Mouse (Mus musculus) spleen, postnatal 36 days (tissue): ENCODE data around the gene H3f3a.

Experiments used
- DNase-seq, 2 experiments: peaks; one replicate each; pipeline ENCODE4 v3.0.0; 2022; ENCODE audit warnings: low spot score in 2 of 2, mixed read lengths in 1 of 2

H3f3a gene

GRCm38 (mm10) chr1:180823716-180824115 lies 10.0 kb upstream of the H3f3a start:
- DNase-seq: no peak

- DNase-seq: peak; percentile 58 to 67
These were observed 8.5 kb upstream of the H3f3a start for GRCm38 (mm10) chr1:180822276-180822675.

GRCm38 (mm10) chr1:180821101-180821500 lies 7.4 kb upstream of the H3f3a start:
- no peak for DNase-seq

- DNase-seq: peak; percentile 28 to 59
These were observed 4.3 kb upstream of the H3f3a start for GRCm38 (mm10) chr1:180818000-180818399.

GRCm38 (mm10) chr1:180815371-180816024 lies 1.8 kb upstream of the H3f3a start:
- no peak for DNase-seq

GRCm38 (mm10) chr1:180813409-180813884 lies 296 bp downstream of the H3f3a start:
- DNase-seq: peak; percentile 93 to 96

- DNase-seq: peak; percentile 47 to 55
These were observed 1.0 kb downstream of the H3f3a start for GRCm38 (mm10) chr1:180812463-180813408.

GRCm38 (mm10) chr1:180811596-180812462 lies 1.9 kb downstream of the H3f3a start:
- peak; percentile 43 to 54 for DNase-seq

GRCm38 (mm10) chr1:180810976-180811375 lies 2.8 kb downstream of the H3f3a start:
- peak in 1 of 2 experiments; percentile 42 for DNase-seq

GRCm38 (mm10) chr1:180808831-180809230 lies 4.9 kb downstream of the H3f3a start:
- DNase-seq: no peak

GRCm38 (mm10) chr1:180803881-180804280 lies 9.9 kb downstream of the H3f3a start:
- DNase-seq: no peak

- no peak for DNase-seq
These were observed 12.2 kb downstream of the H3f3a start for GRCm38 (mm10) chr1:180801466-180801994.

- no peak for DNase-seq
These were observed 12.9 kb downstream of the H3f3a start for GRCm38 (mm10) chr1:180800814-180801213.

GRCm38 (mm10) chr1:180800022-180800421 lies 13.7 kb downstream of the H3f3a start:
- DNase-seq: no peak

- DNase-seq: no peak
These were observed 14.5 kb downstream of the H3f3a start for GRCm38 (mm10) chr1:180799253-180799652.

- DNase-seq: no peak
These were observed 15.1 kb downstream of the H3f3a start for GRCm38 (mm10) chr1:180798660-180799059.

GRCm38 (mm10) chr1:180794170-180794569 lies 19.6 kb downstream of the H3f3a start:
- DNase-seq: no peak

GRCm38 (mm10) chr1:180793445-180794117 lies 20.2 kb downstream of the H3f3a start:
- peak in 1 of 2 experiments; percentile 43 for DNase-seq

GRCm38 (mm10) chr1:180792814-180793213 lies 20.9 kb downstream of the H3f3a start:
- DNase-seq: no peak

GRCm38 (mm10) chr1:180791821-180792480 lies 21.8 kb downstream of the H3f3a start:
- no peak for DNase-seq
